Mouse (Mus musculus): Measurements from ENCODE around the gene Cdca5. TPM values are rescaled to one million over a fixed set of nuclear protein-coding genes. Genes with fewer than 3 reads are reported as not detected.
"Not testable (repeated sequence)": the region's sequence is repeated elsewhere in the genome, so short reads cannot be mapped to it uniquely, and the experiment has no call there.

Gene Cdca5
- total RNA-seq, 2 experiments from 2014 or later = 0.90 to 0.95 TPM

DNA sequence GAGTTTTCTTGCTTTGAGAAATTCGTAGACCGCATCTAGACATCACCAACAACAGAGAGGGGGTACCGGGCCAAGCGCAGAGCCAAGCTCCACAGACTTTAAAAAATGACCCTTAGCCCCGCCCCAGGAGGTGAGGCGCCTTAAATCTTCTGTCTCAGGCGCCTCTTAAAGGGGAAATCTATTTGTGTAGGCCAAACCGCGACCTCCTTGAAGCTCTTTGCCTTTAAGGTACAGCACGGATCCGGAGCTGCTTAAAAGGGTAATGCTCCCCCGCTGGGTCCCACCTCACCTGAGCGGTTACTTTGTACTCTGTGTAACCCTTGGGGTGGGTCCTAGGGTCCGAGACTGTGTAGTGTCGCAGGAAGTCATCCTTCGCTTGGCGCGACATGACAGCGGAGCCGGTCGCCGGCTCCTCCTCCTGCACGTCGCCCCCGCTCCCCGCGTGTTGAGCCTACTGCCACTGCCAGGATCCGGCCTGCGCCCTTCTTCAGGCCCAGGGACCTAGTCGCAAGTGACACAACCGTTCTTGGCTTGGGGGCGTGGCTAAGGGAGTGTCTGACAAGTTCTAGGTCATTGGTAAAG, 43.1 kb downstream of the Cdca5 start, which contains the start of gene Snx15:
TSS of gene Snx15 (minus strand) at position 545 of the 582 bp plus-strand sequence.
- intact Hi-C loops (cut with DNase I) = no loop called here
- peak; percentile 93 to 98 for DNase-seq (ENCODE audit: extremely low spot score in 1 of 2, low spot score in 2 of 2)

DNA sequence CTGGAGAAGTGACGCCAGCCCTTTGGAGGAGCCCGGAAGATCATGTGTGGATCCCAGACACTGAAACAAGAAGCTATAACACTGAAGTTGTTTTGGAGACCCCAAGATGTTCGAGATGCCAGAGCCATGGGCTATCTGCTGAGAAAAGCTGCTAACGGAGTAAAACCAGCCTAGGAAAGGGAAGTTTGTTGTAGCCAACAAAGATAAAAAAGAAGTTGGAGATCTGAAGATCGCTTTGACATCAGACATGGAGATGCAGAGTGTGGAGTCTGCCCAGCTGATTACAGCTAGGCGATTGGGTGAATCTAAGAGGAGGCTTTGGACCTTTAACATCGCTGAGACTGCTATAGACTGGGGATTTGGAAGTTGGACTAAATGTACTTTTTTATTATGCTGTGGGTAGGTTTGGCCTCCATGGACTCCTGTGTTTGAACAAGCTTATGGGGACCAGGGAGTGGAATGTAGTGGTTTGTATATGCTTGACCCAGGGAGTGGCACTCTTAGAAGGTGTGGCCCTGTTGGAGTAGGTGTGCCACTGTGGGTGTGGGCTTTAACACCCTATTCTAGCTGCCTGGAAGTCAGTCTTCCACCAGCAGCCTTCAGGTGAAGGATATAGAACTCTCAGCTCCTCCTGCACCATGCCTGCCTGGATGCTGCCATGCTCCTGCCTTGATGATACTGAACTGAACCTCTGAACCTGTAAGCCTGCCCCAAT, 45.8 kb downstream of the Cdca5 start:
- DNase-seq (ENCODE audit: extremely low spot score in 1 of 2, low spot score in 2 of 2); intact Hi-C loops (cut with DNase I): not testable (repeated sequence)

DNA sequence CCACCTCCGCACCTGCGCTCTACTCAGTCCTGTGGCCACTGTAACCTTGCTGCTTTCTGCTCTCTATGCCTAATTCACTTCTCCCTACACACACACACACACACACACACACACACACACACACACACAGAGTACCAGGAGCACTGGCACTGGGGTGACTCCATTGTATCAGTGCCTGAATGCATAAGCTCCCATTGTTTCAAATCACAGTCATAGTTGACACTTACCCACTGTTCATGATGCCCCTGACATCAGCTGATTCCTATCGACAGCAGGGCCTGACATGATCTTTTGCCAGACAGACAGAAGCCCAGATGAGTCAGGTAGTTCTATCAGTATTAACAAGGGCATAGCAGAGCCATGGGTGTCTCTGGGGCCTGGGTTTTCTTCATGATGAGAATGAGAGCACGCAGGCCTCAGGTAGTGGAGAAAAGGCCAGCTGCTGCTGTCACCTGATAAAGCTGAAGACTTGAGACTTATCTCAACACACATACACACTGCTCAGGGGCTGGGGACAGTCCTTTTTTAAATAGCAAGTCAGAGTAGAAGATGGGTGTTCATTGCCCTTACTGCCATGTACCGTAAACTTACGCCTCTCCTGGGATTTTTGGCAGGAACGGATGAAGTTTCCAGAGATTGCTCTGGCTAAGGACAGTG, 47.5 kb downstream of the Cdca5 start:
- intact Hi-C loops (cut with DNase I) = no loop called here
- no peak for DNase-seq (ENCODE audit: extremely low spot score in 1 of 2, low spot score in 2 of 2)

DNA sequence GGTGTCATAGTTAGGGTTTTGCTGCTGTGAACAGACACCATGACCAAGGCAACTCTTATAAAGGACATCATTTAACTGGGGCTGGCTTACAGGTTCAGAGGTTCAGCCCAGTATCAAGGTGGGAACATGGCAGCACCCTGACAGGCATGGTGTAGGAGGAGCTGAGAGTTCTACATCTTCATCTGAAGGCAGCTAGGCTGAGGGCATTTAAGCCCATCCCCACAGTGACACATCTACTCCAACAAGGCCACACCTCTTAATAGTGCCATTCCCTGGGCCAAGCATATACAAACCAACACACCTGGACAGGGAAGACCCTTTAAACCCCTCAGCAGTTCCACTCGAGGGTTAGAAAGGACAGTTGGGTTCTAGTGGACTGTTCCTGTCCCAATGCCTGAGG, 48.4 kb downstream of the Cdca5 start:
- intact Hi-C loops (cut with DNase I); DNase-seq (ENCODE audit: extremely low spot score in 1 of 2, low spot score in 2 of 2): not testable (repeated sequence)

DNA sequence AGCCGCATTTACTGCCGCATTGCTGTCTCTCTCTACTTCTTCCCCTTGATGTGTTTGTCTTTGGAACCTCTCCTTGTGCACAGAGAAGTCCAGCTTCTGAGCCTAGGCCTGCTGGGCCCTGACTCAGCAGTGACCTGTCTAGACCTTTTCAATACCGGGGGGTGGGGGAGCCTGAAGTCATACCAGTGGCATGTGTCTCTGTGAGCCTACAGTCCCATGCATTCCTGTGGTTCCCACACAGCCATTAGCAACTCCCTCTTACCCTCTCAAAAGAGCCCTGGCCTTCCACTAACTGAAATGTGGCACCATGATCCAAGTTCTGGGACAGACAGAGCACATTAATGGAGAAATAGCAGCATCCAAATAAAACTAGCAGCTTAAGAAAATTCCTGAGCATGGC, 51.6 kb downstream of the Cdca5 start:
- intact Hi-C loops (cut with DNase I) = no loop called here
- no peak for DNase-seq (ENCODE audit: extremely low spot score in 1 of 2, low spot score in 2 of 2)

DNA sequence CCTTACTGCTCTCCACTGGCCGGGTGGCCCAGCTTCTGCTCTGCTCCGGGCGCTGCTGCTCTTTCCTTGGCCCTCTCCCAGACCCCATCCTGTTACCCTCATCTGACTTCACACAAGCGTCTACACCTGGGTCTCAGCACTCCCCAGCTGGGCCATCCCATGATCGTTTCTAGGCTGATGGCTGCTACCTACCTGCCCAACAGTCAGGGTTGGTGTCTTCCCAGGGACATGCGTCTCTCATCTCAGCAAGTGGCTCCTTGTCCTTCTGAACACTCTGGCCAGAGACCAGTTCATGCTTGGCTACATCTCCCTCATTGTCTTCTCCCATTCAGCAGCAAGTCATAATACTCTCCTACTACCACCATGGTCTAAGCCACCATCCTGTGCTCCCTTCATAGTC, 54.9 kb downstream of the Cdca5 start:
- intact Hi-C loops (cut with DNase I) = loop anchor here (2.0 to 5.0 kb wide), 2 partner anchors 78 to 95 kb away; partner anchors contain the start of gene Ppp2r5b
- DNase-seq (ENCODE audit: extremely low spot score in 1 of 2, low spot score in 2 of 2) = no peak

DNA sequence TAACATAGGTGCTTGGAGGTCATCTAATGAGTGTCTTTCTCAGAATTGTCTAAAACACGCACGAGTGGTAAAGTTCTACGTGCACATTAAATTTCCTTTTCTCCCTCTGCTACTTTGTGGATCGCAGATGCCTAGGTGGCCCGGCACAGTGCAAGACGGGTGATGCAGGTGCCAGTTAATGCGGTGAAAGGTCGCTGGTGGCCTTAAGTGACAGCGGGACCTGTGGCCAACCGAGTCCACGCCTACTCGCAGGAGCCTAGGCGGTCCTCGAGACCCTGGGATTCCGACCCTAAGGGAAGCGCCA, 55.5 kb downstream of the Cdca5 start:
- intact Hi-C loops (cut with DNase I) = loop anchor here (2.0 to 5.0 kb wide), 2 partner anchors 77 to 94 kb away; partner anchors contain the start of gene Ppp2r5b
- DNase-seq (ENCODE audit: extremely low spot score in 1 of 2, low spot score in 2 of 2) = no peak

DNA sequence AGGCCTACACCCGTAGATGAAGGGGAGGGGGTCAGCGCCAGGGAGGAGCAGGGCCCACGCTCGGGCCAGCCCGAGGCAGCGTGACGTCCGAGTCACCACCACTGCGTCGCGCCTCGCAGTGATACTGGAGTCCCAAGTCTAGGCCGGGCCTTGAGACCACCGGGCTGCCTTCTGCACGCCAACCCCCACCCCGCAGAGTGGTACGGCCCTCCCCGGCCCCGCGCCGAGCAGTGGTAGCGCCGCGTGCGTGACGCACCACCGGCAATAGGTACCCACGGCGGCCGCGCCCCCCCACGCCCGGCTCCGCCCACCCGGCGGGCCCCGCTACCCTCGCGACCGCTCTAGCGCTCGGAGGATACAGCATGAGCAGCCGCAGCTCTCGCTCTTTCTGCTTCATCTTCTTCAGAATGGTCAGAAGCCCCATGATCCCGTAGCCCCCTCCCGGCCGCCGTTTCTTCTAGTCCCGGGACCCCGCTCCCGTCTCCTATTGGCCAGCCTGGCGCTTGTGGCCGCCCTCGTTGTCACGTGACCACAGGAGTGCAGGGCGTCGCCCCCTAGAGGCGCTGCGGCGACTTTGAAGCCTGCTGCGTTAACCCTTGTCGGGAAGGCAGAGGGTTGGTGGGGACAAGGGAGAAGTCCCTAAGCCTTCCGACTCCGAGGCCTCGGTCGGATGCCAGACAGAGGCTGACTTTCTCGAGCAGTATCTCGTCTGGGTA, 56.1 kb downstream of the Cdca5 start, which contains the start of gene Batf2:
TSS of gene Batf2 (plus strand) at position 306 of the 716 bp plus-strand sequence.
- peak; percentile 90 to 96 for DNase-seq (ENCODE audit: extremely low spot score in 1 of 2, low spot score in 2 of 2)
- intact Hi-C loops (cut with DNase I) = loop anchor here (2.0 to 5.0 kb wide), 2 partner anchors 76 to 94 kb away; partner anchors contain the start of gene Ppp2r5b

DNA sequence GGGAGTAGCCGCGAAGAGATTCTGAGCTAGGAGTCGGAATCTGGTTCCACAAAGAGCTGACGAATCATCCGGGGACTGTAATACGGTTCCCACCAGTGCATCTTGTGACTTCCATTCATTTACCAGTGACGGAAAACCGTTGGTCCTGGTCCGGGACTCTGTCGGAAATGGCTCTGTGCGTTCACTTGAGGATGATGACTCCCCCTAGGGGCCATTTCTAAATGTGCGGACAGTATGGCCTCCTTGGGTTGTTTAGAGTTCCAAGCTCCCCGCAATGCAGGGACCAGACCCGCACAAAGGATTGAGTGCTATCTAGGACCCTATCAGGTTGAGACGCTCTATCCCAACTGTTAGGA, 56.6 kb downstream of the Cdca5 start, which contains the start of gene Arl2:
TSS of gene Arl2 (minus strand) at position 155 of the 356 bp plus-strand sequence.
- intact Hi-C loops (cut with DNase I) = loop anchor here (2.0 to 5.0 kb wide), 2 partner anchors 76 to 93 kb away; partner anchors contain the start of gene Ppp2r5b
- peak; percentile 86 to 87 for DNase-seq (ENCODE audit: extremely low spot score in 1 of 2, low spot score in 2 of 2)

Small RNA genes lying within 50 kb of the gene (microRNA-seq; reads per million reads assigned to microRNA genes)
- gene Mir6988 = 2.6 reads per million

Other genes starting within 250 kb of the Cdca5 start
- gene Frmd8, start 209.7 kb upstream of the Cdca5 start, total RNA-seq (2021) = 10 to 100 TPM; 10.7 to 12.4 TPM
- 1 to 10 TPM; 3.4 to 3.8 TPM for gene Slc25a45, start 207.2 kb upstream of the Cdca5 start, total RNA-seq (2021)
- 1 to 10 TPM; 6.5 to 8.1 TPM for gene Tigd3, start 190.8 kb upstream of the Cdca5 start, total RNA-seq (2021)
- gene Dpf2, start 172.0 kb upstream of the Cdca5 start, total RNA-seq (2021) = 10 to 100 TPM; 76.8 to 80.7 TPM
- 1 to 10 TPM; 8.3 to 9.8 TPM for gene Cdc42ep2, start 160.2 kb upstream of the Cdca5 start, total RNA-seq (2021)
- gene Pola2, start 120.8 kb upstream of the Cdca5 start, total RNA-seq (2021) = 10 to 100 TPM in 1 of 2 experiments, 1 to 10 TPM in 1; 8.0 to 10.7 TPM
- not detected for gene Slc22a20, start 98.8 kb upstream of the Cdca5 start, total RNA-seq (2021)
- 10 to 100 TPM; 18.2 to 19.3 TPM for gene Capn1, start 69.1 kb upstream of the Cdca5 start, total RNA-seq (2021)
- gene Syvn1, start 38.4 kb upstream of the Cdca5 start, total RNA-seq (2021) = 10 to 100 TPM; 39.3 to 40.2 TPM
- 10 to 100 TPM; 43.3 to 45.3 TPM for gene Mrpl49, start 27.2 kb upstream of the Cdca5 start, total RNA-seq (2021)
- gene Fau, start 27.1 kb upstream of the Cdca5 start, total RNA-seq (2021) = 100 to 1,000 TPM; 698 to 713 TPM
- 10 to 100 TPM; 37.0 to 41.3 TPM for gene Znhit2, start 23.8 kb upstream of the Cdca5 start, total RNA-seq (2021)
- gene Tm7sf2, start 16.6 kb upstream of the Cdca5 start, total RNA-seq (2021) = 10 to 100 TPM; 61.5 to 63.8 TPM
- gene Vps51, start 7.8 kb upstream of the Cdca5 start, total RNA-seq (2021) = 10 to 100 TPM; 90.8 to 94.8 TPM
- gene Tmem262, start 5.0 kb upstream of the Cdca5 start, total RNA-seq (2021) = not detected
- not detected for gene Gm28374, start 2.7 kb upstream of the Cdca5 start, total RNA-seq (2021)
- gene Zfpl1, start within 50 bp of the Cdca5 start, total RNA-seq (2021) = 10 to 100 TPM; 36.3 to 37.9 TPM
- gene AC131692.1, start 9.4 kb downstream of the Cdca5 start, total RNA-seq (2021) = not detected
- under 1 TPM; 0.13 to 0.18 TPM for gene Naaladl1, start 20.8 kb downstream of the Cdca5 start, total RNA-seq (2021)
- gene Sac3d1, start 33.7 kb downstream of the Cdca5 start, total RNA-seq (2021) = 10 to 100 TPM; 23.0 to 24.7 TPM
- 10 to 100 TPM; 39.1 to 41.3 TPM for gene Snx15, start 43.3 kb downstream of the Cdca5 start, total RNA-seq (2021)
- under 1 TPM in 1 of 2 experiments, not detected in 1; 0.43 TPM for gene Batf2, start 56.0 kb downstream of the Cdca5 start, total RNA-seq (2021)
- 10 to 100 TPM; 58.2 to 59.9 TPM for gene Arl2, start 56.6 kb downstream of the Cdca5 start, total RNA-seq (2021)
- not detected for gene Majin, start 99.4 kb downstream of the Cdca5 start, total RNA-seq (2021)
- not detected for gene Gpha2, start 141.4 kb downstream of the Cdca5 start, total RNA-seq (2021)
- 100 to 1,000 TPM; 214 to 224 TPM for gene Ppp2r5b, start 150.9 kb downstream of the Cdca5 start, total RNA-seq (2021)
- 10 to 100 TPM; 32.9 to 34.9 TPM for gene Atg2a, start 156.7 kb downstream of the Cdca5 start, total RNA-seq (2021)
- gene Ehd1, start 191.7 kb downstream of the Cdca5 start, total RNA-seq (2021) = 10 to 100 TPM; 45.0 to 49.0 TPM
- gene Cdc42bpg, start 221.5 kb downstream of the Cdca5 start, total RNA-seq (2021) = 1 to 10 TPM; 2.6 to 4.8 TPM
- gene Men1, start 250.0 kb downstream of the Cdca5 start, total RNA-seq (2021) = 10 to 100 TPM; 65.8 to 66.4 TPM

Data from left cerebral cortex, postnatal 10 days (tissue).